Mouse (Mus musculus): ENCODE results near the gene Prtg. TPM values are rescaled to one million over a fixed set of nuclear protein-coding genes. Genes with fewer than 3 reads are reported as not detected.
A peak's percentile ranks its signal among the peaks of the same experiment; 100 is the strongest.

Gene Prtg
- total RNA-seq, 2 experiments from 2014 or later, result 0.98 to 1.9 TPM

DNA sequence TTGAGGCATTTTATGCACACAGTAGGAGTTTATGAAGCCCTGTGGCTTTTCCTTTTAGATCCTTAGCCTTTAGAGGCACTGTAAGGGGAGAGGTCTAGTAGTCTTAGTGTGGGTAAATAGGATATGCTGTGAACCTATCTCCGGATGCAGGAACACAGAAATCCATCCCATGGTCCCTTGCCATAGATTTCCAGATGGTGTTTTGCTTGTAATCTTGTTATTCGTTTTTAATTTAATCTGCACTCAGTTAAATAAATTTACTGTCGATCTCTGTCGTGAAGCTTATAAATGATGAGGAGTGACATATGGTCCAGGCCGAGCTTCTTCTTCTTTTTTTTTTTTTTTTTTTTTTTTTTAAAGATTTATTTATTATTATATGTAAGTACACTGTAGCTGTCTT is 54.1 kb downstream of the Prtg start:
- DNase-seq (ENCODE audit: low spot score in 2 of 2), result no peak

- DNase-seq (ENCODE audit: low spot score in 2 of 2), result no peak
These were observed 54.6 kb downstream of the Prtg start for GRCm38 (mm10) chr9:72861235-72861634.

DNA sequence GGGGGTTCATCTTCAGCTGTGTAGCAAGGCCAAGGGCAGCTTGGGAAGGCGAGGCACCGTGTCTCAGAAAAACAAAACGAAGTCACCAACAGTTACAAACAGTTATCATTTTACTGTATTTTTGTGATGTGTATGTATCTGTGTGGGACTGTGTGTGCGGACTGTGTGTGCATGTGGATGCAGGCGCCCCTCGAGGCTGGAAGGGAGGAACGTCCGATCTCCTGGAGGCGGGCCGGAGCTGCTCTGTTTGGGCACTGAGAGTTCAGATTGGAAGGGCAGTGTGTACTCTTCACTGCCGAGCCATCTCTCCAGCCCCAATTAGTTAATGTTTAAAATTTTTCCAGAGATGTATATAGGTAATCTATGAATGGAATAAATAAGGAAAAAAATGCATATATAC is 55.5 kb downstream of the Prtg start:
- DNase-seq (ENCODE audit: low spot score in 2 of 2), result no peak

GRCm38 (mm10) chr9:72862955-72863354 is 56.3 kb downstream of the Prtg start:
- no peak for DNase-seq (ENCODE audit: low spot score in 2 of 2)

DNA sequence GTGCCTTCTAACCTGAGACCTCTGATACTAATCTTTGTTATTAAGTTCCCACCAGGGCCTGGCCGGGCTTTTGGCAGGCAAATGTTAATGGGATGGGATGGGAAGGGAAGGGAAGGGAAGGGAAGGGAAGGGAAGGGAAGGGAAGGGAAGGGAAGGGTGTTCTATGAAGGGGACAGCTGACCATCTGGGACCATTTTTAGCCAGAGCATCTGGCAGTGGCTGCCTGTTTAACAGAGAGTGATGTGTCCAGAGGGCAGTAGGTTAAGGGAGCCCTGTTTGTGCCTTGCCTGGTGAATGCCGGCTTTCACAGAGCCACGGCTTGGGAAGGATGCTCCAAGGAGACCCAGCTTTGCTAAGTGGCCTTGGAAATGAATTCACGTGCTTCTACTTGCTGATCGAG is 57.1 kb downstream of the Prtg start:
- DNase-seq (ENCODE audit: low spot score in 2 of 2), result no peak

DNA sequence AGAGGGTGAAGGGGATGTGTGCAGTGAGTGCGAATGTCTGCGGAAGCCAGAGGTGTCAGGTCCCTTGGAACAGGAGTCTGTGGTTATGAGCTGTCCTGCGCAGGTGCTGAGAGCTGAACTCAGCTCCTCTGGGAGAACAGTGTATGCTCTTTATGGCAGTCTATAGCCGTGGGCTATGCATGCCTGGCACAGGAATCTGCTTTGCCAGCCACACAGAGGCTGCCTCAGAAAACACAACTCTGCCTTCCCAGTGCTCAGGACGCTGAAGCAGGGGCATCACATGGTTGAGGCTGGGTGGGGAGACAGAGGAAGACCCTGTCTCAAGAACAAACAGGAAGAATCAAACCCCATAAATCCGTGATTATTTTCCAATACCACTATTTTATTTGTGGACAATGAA is 60.8 kb downstream of the Prtg start:
- DNase-seq (ENCODE audit: low spot score in 2 of 2), result no peak

- no peak for DNase-seq (ENCODE audit: low spot score in 2 of 2)
These were observed 62.1 kb downstream of the Prtg start for GRCm38 (mm10) chr9:72868774-72869173.

DNA sequence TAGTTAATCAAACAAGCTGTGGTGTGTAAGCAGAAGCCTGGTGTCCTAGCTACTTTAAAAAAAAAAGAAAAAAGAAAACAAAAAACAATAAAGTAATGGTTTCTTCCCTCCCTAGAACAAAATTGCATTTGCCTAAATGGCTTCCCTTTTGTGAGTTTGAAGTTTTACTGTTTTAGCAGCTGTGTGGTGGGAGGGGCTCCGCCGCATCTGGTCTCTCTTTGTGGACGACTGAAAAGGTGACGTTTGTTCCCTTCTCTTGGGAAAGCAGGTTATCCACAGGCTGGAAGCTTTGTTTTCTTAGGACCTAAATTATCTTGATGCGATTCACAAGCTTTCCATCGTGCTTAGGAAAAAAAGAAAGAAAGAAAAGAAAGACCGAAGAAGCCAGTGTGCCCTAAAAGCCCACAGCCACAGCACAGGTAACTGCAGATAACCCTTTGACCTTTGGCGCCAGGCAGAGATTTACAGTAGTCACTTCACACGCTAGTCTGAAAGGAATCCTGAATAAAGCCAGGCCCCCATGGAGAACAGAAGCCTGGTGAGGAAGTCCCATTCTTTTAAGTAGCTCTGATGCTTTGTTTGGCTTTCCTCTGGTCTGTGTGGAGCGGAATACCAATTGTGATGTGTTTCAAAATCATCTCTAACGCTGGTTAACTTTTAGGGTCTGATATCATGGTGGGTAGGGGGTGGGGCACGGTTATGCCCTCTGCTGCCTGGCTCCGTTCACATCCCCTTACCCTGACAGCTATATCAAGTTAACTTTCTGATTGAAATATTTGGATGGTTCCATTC is 65.0 kb downstream of the Prtg start:
- no peak for DNase-seq (ENCODE audit: low spot score in 2 of 2)

DNA sequence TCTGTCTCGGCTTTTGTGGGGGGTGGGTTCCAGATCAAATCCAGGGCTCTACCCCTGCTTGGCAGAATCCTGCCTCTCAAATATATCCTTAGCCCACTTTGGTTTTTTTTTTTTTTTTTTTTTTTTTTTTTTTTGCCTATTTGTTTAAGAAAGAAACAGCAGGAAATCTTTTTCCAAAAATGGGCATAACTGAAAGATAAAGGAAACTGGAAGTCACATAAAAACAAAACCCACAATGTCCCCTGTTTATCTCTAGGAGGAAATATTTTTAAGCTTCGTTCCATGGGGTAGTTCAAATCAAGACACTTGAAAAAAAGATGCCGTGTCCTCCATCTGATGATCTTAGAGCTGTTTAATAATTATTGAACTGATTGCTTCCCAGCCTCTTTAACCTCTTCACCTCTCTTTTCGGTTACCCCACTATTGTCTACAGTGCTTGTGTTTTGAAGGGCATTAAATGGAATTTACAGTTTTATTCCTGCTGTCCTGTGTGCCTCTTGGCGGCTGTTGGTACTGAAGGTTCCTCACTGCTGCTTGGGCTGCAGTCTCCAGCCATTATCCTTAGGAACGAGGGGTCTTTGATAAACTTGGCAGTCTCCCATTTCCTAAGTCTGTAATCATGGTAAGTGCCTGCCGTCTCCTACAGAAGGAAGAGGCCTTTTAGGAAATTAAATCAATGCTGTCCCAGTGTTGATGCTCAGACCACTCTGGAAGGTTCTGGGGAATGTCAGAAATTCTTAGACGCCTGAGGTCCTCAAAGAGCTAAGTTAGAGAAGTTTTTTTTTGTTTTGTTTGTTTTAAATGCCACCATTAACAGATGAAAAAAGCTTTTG is 65.8 kb downstream of the Prtg start:
- DNase-seq (ENCODE audit: low spot score in 2 of 2), result no peak

GRCm38 (mm10) chr9:72875878-72876277 is 69.2 kb downstream of the Prtg start:
- no peak for DNase-seq (ENCODE audit: low spot score in 2 of 2)

GRCm38 (mm10) chr9:72877905-72878304 is 71.2 kb downstream of the Prtg start:
- DNase-seq (ENCODE audit: low spot score in 2 of 2), result no peak

DNA sequence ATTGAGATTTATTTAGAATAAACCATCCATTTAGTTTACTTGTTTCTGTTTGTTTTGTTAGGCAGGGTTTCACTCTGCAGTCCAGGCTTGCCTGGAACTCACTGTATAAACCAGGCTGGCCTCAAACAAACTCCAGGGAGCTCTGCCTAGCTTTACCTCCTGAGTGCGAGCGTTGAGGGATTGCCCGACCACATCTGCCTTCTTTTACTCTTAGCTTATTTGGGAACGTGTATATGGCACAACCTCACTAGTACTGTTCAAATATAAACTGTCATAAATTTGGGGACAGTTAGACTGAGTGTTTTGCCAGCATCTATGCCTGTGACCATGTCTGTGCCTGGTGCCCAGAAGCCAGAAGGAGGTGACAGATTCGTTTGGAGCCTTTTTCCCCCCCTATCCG is 72.0 kb downstream of the Prtg start:
- no peak for DNase-seq (ENCODE audit: low spot score in 2 of 2)

- no peak for DNase-seq (ENCODE audit: low spot score in 2 of 2)
These were observed 72.9 kb downstream of the Prtg start for GRCm38 (mm10) chr9:72879601-72880000.

- DNase-seq (ENCODE audit: low spot score in 2 of 2), result no peak
These were observed 73.7 kb downstream of the Prtg start for GRCm38 (mm10) chr9:72880225-72880960.

DNA sequence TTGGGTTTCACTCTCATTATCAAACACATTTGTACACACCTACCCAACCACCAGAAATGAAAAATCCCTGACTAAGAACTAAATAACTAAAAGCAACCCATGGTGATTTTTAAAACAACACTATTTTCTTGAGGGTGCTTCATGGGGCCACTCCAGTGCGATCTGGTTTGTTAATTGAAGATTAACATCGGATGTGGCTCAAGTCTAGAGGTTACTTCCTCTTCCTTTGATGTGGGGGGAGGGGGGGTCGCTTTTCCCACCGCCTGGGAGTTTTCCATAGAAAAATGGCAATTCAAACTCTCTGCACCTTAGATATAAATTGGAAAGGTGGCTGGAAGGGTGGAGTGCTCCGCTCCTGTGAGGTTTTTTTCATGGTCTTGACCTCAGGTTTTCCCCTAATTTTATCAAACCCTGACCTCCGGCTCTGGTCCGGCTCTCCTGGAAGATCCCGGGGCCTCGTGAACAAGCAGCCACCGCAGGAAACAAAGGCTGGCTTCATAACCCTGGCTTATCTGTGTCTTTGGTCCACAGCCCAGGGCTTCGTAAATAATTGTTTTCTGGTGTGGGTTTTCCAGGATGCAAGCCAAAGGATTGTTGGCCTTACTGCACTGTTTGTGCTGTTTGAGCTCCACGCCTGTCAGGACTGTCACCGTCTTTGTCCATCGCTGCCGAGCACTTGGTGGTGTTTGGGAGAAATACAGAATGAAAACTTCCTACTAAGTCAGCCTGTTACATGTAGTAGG is 74.5 kb downstream of the Prtg start:
- DNase-seq (ENCODE audit: low spot score in 2 of 2), result peak in 1 of 2 experiments; percentile 39

DNA sequence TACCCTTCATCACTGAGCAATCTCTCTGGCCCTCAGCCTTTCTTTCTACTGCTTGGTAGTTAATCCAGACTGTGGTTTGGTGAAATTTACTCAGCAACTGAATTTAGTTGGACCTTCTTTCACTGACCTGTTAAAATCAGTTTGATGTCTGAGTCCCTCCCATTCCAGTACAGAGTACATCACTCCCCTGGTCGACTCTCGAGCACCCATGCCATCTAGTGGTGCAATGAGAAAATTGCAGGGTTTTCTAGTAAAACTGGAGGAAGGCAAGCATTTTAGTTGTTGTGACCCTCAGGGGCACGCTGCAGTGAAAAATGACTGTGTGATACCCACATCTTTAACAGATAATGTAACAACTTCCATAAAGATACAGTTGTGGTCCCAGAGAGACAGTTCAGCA is 77.3 kb downstream of the Prtg start:
- DNase-seq (ENCODE audit: low spot score in 2 of 2), result peak in 1 of 2 experiments; percentile 44

- no peak for DNase-seq (ENCODE audit: low spot score in 2 of 2)
These were observed 83.1 kb downstream of the Prtg start for GRCm38 (mm10) chr9:72889777-72890176.

- no peak for DNase-seq (ENCODE audit: low spot score in 2 of 2)
These were observed 83.9 kb downstream of the Prtg start for GRCm38 (mm10) chr9:72890499-72891085.

DNA sequence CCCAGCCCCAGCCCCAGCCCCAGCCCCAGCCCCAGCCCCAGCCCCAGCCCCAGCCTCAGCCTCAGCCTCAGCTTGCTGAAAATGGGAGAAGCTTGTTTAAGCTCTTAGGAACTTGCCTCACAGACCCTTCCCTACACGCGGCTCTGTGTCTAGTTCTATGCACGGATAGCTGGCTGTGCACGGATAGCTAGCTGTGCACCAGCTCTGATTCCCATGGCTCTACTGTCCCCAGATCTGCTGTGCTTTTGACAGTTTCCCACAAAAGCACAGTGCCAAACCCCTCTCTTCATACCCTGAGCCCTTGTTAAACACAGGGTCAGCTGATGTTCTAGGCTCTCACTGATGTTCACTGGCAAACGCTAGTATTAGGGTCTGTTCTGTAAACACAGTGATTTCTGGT is 86.1 kb downstream of the Prtg start:
- no peak for DNase-seq (ENCODE audit: low spot score in 2 of 2)

DNA sequence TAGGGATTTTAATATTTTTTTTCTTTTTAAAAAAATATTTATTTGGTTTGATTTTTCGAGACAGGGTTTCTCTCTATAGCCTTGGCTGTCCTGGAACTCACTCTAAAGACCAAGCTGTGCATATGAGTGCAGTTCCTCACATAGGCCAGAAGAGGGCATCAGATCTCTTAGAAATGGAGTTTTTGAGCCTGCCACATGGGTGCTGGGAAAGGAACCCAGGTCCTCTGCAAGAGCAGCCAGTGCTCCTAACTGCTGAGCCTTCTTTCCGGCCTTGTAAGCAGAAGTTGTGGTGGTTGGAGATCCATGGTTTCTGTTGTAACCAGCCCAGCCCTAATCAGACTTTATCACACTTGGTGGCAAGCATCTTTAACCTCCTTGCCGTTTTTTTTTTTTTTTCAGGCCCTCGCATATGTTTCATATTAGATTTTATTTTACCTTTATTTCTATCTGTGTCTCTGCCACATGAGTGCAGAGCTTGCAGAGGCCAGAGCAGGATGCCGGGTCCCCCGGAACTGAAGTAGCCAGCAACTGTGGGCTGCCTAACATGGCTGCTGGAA is 88.2 kb downstream of the Prtg start:
- no peak for DNase-seq (ENCODE audit: low spot score in 2 of 2)
